In the genomic region with DNA sequence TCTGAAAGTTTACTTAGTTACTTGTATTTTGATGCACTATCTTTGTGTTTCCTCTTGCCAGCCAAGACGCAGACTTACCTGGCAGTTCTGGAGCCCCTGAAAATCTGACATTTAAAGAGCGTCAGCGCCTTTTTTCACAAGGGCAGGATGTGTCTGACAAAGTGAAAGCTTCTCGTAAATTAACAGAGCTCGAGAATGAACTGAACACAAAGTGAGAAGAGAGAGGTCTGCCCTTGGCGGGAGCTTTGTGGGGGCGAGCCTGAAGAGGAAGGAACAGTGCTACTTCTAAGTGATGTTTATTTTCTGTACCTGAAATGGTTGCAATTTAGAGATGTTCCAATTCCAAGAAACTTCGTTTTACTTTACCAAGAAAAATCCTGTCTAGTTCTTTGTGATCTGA, we compare ENCODE assay signal across 31 mouse cellular contexts. TPM values are rescaled to one million over a fixed set of nuclear protein-coding genes. Genes with fewer than 3 reads are reported as not detected.
"Had no signal": no experiment of that assay in that cellular context is flagged by ENCODE, and none has a peak within 500 bp of the region (broad histone marks: within the 10 kb centered on the region; RNA-seq: fewer than 3 reads in every experiment).

No protein-coding gene starts in this region.

- H3K4me3 ChIP-seq: gastrocnemius, adult 2 months; heart, embryonic 13.5 days; heart, embryonic 15.5 days; hindbrain, embryonic 13.5 days; intestine, embryonic 15.5 days; layer of hippocampus, adult 2 months; limb, embryonic 13.5 days; limb, embryonic 15.5 days; liver, embryonic 12.5 days had no signal

- DNase-seq: gastrocnemius, adult 2 months; gastrocnemius, postnatal 10 days; gastrocnemius, postnatal 36 days; heart, adult 18-20 months; heart, postnatal 14 days; heart, postnatal 36 days; kidney, adult 18-20 months; kidney, adult 8-10 months; kidney, postnatal 10 days; kidney, postnatal 25 days; kidney, postnatal 4 days; left cerebral cortex, postnatal 4 days had no signal

- ATAC-seq: hindbrain, embryonic 16.5 days; intestine, embryonic 15.5 days; intestine, postnatal 0 days; liver, embryonic 12.5 days had no signal

- H3K4me1 ChIP-seq: heart, embryonic 15.5 days; hindbrain, embryonic 13.5 days; intestine, embryonic 15.5 days; liver, embryonic 12.5 days had no signal

- H3K9ac ChIP-seq: heart, embryonic 13.5 days; heart, embryonic 15.5 days; hindbrain, embryonic 13.5 days; intestine, embryonic 15.5 days; limb, embryonic 13.5 days; limb, embryonic 15.5 days; liver, embryonic 12.5 days; liver, embryonic 14.5 days had no signal

- H3K4me2 ChIP-seq: heart, embryonic 11.5 days; heart, embryonic 13.5 days; heart, embryonic 15.5 days; hindbrain, embryonic 13.5 days; intestine, embryonic 15.5 days; limb, embryonic 13.5 days; limb, embryonic 15.5 days; liver, embryonic 12.5 days had no signal

- H3K27ac ChIP-seq: gastrocnemius, adult 2 months; heart, embryonic 13.5 days; heart, embryonic 15.5 days; hindbrain, embryonic 13.5 days; intestine, embryonic 15.5 days; layer of hippocampus, adult 2 months; limb, embryonic 13.5 days; limb, embryonic 15.5 days; liver, embryonic 12.5 days; liver, embryonic 14.5 days had no signal

- H3K27me3 ChIP-seq: heart, embryonic 13.5 days; heart, embryonic 15.5 days; hindbrain, embryonic 13.5 days; intestine, embryonic 15.5 days; limb, embryonic 13.5 days; limb, embryonic 15.5 days; liver, embryonic 12.5 days had no signal

- H3K9me3 ChIP-seq: heart, embryonic 13.5 days; heart, embryonic 15.5 days; hindbrain, embryonic 13.5 days; intestine, embryonic 15.5 days; limb, embryonic 13.5 days; limb, embryonic 15.5 days; liver, embryonic 12.5 days had no signal

RNA-seq across cellular contexts. Expression of a gene that starts 44.4 kb away (rescaled TPM):
- polyA plus RNA-seq: gonadal fat pad, adult 2 months; heart, embryonic 11.5 days; heart, embryonic 13.5 days; heart, embryonic 15.5 days; heart, postnatal 0 days; hindbrain, embryonic 11.5 days; hindbrain, embryonic 13.5 days; hindbrain, embryonic 16.5 days; intestine, embryonic 15.5 days; intestine, postnatal 0 days; kidney, embryonic 14.5 days; kidney, embryonic 16.5 days; limb, embryonic 11.5 days; limb, embryonic 13.5 days; limb, embryonic 15.5 days; liver, adult 2 months; liver, embryonic 12.5 days; liver, embryonic 14.5 days had no signal
